Mouse (Mus musculus) neural tube, embryonic 12.5 days (tissue): ENCODE data around the gene Uri1. TPM values are rescaled to one million over a fixed set of nuclear protein-coding genes. Genes with fewer than 3 reads are reported as not detected.

Source experiments
- ATAC-seq: fragments of 200-750 bp; cut with Nextera tagmentation; 2 replicates; pipeline ENCODE4 v1.8.0; 2017; ENCODE audit warnings: low read depth, mild to moderate bottlenecking, moderate TSS enrichment, moderate library complexity; ENCODE audit not compliant: low FRiP score
- H3K27ac ChIP-seq: fragments of 300-500 bp; sonication (generic); 2 replicates; pipeline ENCODE4 v1.5.1; 2016
- H3K27me3 ChIP-seq: fragments of 300-500 bp; sonication (generic); replicated peaks from 2 replicates; pipeline ENCODE4 v1.6.1; 2016; ENCODE audit warnings: mild to moderate bottlenecking
- H3K36me3 ChIP-seq: fragments of 300-500 bp; sonication (generic); 2 replicates; pipeline ENCODE4 v1.6.1; 2016; ENCODE audit warnings: mild to moderate bottlenecking
- H3K4me1 ChIP-seq: fragments of 300-500 bp; sonication (generic); 2 replicates; pipeline ENCODE4 v1.6.1; 2016
- H3K4me2 ChIP-seq: fragments of 300-500 bp; sonication (generic); replicated peaks from 2 replicates; pipeline ENCODE4 v1.6.1; 2016; ENCODE audit warnings: mild to moderate bottlenecking
- H3K4me3 ChIP-seq: fragments of 300-500 bp; sonication (generic); 2 replicates; pipeline ENCODE4 v1.5.1; 2016
- H3K9ac ChIP-seq: fragments of 300-500 bp; sonication (generic); 2 replicates; pipeline ENCODE4 v1.6.1; 2016; ENCODE audit warnings: mild to moderate bottlenecking
- H3K9me3 ChIP-seq: fragments of 300-500 bp; sonication (generic); 2 replicates; pipeline ENCODE4 v1.6.1; 2016; ENCODE audit warnings: mild to moderate bottlenecking
- WGBS: fragments of 180-500 bp; shearing (Covaris S2); methylation state at CpG from one replicate; pipeline ENCODE4 v1.1.7; 2016; 5-methylcytosine and 5-hydroxymethylcytosine counted together
- polyA plus RNA-seq: library from polyadenylated mRNA; unstranded; fragments of >200 nt; fragmentation: Nextera tagmentation; extraction: Ambion mirVana; gene quantifications from 2 replicates; pipeline ENCODE4 v1.2.1, GENCODE M21; 2016

Uri1 gene
- polyA plus RNA-seq, 1 experiment from 2014 or later: 45.5 TPM

DNA sequence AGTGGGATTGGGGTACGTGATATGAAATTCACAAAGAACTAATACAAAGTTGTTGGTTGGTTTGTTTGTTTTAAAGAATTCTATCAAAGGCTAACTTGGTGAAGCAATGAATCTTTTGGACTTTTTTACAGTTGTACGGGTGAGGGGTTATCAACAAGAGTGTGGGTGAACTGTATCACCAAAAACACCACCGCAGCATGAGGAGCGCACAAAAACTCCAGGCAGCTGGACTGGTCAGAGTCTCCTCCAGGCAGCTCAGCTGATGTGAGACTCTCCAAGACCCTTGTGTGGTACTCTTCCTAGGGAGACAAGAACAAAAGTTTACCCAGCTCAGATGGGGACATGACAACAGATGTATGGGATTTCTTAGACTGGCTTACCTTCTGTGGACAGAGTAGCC is 7.8 kb upstream of the Uri1 start:
- WGBS: 96% methylated on average over 4 of the region's 4 CpGs
- no peaks in the 10 kb centered on the region for H3K4me1 ChIP-seq
- H3K4me2 ChIP-seq: no peak overlapping the region
- no peaks in the 10 kb centered on the region for H3K27me3 ChIP-seq
- no peak overlapping the region for H3K27ac ChIP-seq
- H3K36me3 ChIP-seq: no peaks in the 10 kb centered on the region
- no peak overlapping the region for H3K4me3 ChIP-seq
- no peak overlapping the region for H3K9ac ChIP-seq
- no peak for ATAC-seq
- H3K9me3 ChIP-seq: no peaks in the 10 kb centered on the region

DNA sequence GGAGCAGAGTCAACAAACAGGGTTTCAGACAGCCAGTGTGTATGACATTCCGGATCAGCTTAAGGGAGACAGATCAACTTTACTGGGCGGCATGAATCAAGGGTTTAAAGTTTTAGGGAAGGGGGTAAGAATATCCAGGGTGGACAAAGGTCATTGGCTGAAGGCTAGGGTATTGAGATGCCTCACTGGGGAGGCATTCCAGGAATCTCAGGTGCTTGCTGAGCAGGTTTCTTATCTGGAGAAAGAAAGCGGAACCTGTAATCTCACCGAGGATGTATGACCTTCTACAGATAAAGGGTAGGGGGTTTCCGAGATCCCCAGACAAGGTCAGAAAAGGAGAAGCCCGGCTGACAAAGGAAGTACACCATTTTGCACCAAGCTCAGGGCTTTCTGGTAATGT is 7.3 kb upstream of the Uri1 start:
- Histone ChIP-seq H3K4me1 (no peaks in the 10 kb centered on the region), H3K27ac (no peak overlapping the region), H3K4me2 (no peak overlapping the region), H3K9me3 (no peaks in the 10 kb centered on the region), H3K4me3 (no peak overlapping the region), H3K9ac (no peak overlapping the region), H3K27me3 (no peaks in the 10 kb centered on the region), H3K36me3 (no peaks in the 10 kb centered on the region)
- ATAC-seq: no peak
- WGBS: 62% methylated on average over 6 of the region's 6 CpGs

DNA sequence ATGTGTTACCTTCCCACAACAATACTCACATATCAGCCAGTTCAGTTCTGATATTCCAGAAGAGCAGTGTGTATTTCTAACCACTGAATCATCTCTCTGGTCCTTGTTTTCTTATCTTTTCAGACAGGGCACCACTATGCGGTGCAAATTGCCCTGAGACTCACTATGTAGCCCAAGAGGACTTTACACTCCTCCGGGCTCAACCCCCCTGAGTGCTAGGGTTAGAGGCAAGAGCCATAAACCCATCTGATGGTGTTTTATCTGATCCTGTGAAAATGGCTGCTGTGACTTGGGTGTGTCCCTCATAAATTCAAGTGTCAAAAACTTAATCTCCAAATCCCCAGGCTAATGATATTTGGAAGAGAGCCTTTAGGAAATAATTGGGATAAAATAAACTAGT is 6.6 kb upstream of the Uri1 start:
- no peak overlapping the region for H3K9ac ChIP-seq
- no peak overlapping the region for H3K27ac ChIP-seq
- no peaks in the 10 kb centered on the region for H3K9me3 ChIP-seq
- no peak for ATAC-seq
- no peak overlapping the region for H3K4me2 ChIP-seq
- 21% methylated on average over 2 of the region's 2 CpGs for WGBS
- no peaks in the 10 kb centered on the region for H3K4me1 ChIP-seq
- H3K36me3 ChIP-seq: no peaks in the 10 kb centered on the region
- H3K4me3 ChIP-seq: no peak overlapping the region
- H3K27me3 ChIP-seq: no peaks in the 10 kb centered on the region

DNA sequence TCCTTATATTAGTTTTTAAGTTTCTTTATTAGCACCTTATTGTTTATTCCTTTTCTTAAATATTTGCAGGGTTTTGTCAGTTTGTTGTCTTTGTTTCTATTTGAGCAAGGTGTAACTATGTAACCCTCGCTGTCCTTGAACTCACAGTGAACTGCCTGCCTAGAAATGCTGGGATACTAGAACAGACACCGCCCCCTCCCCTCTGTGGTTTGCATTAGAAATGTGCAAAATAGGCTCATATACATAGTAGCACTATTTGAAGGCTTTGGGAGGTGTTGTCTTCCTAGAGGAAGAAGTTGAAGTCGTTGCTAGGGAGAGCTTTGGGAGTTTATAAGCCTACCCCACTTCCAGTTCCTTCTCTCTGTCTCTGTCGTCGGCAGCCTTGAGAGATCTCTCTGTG is 5.7 kb upstream of the Uri1 start:
- Histone ChIP-seq H3K4me2 (no peak overlapping the region), H3K9ac (no peak overlapping the region), H3K4me1 (no peaks in the 10 kb centered on the region), H3K36me3 (no peaks in the 10 kb centered on the region), H3K27me3 (no peaks in the 10 kb centered on the region), H3K4me3 (no peak overlapping the region), H3K9me3 (no peaks in the 10 kb centered on the region), H3K27ac (no peak overlapping the region)
- 54% methylated on average over 5 of the region's 5 CpGs for WGBS
- no peak for ATAC-seq

DNA sequence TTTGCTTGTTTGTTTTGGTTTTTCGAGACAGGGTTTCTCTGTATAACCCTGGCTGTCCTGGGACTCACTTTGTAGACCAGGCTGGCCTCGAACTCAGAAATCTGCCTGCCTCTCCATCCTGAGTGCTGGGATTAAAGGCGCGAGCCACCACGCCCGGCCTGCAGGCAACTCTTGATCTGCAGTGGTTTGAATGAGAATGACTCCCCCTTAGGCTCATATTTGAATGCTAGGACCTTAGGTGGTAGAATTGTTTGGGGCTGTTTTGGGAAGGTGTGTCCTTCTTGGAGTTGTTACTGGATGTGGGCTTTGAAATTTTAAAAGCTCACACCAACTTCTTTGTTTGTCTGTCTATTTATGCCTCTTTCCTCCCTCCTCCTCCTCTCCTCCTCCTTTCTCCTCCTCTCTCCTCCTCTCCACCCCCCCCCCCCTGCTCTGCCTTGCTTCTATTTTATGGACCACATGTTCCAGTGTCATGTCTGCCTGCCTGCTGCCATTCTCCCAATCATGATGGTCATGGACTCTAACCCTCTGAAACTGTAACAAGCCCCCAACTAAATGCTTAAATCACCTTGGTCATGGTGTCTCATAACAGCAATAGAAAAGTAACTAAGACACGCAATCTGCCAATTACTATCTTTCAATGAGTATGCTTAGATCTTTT is 4.7 kb upstream of the Uri1 start:
- 79% methylated on average over 7 of the region's 7 CpGs for WGBS

DNA sequence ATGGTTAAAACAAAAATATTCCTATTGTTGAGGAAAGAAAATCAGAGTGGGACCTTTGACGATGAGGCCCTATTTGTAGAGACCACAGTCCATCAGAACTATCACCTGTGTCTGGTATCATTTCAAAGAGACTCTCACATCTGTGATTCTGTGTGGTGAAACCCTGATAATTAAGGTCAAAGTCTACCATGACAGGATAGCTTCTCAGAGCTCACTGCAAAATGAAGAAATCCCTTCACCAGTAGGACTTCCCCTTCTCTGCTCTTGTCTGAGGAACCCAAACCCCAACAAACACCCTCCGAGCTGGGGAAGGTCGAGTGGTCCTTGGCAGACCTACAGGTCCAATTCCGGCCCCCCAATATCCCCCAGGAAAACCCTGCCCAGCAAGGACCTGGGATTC is 1.5 kb upstream of the Uri1 start:
- H3K4me2 ChIP-seq: no peak overlapping the region
- no peaks in the 10 kb centered on the region for H3K9me3 ChIP-seq
- H3K27me3 ChIP-seq: no peaks in the 10 kb centered on the region
- H3K4me1 ChIP-seq: no peaks in the 10 kb centered on the region
- H3K36me3 ChIP-seq: no peaks in the 10 kb centered on the region
- H3K9ac ChIP-seq: no peak overlapping the region
- H3K4me3 ChIP-seq: no peak overlapping the region
- WGBS: 91% methylated on average over 4 of the region's 4 CpGs
- no peak overlapping the region for H3K27ac ChIP-seq
- ATAC-seq: no peak

More for the DNA sequence above, 4.7 kb upstream of the Uri1 start:
- ATAC-seq: no peak
- Histone ChIP-seq H3K27ac (no peak overlapping the region), H3K36me3 (no peaks in the 10 kb centered on the region), H3K9ac (no peak overlapping the region), H3K4me1 (no peaks in the 10 kb centered on the region), H3K4me2 (no peak overlapping the region), H3K4me3 (no peak overlapping the region), H3K9me3 (no peaks in the 10 kb centered on the region), H3K27me3 (no peaks in the 10 kb centered on the region)

DNA sequence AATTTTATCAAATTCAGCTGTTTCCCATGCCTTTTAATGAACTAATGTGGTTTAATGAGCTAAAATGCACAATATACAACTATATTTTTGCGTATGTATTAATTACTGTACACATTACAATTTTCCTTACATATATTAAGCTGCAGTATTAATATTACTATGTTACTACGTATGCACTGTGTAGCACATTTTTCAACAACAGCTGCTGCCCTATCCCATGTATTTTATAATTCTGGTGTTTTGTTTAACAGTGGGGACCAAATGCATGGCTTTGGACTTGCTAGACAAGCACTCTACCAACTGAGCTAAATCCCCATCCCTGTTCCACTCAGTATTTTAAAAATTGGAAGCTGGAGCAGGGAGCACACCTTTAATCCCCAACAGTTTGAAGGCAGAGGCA is 3.6 kb downstream of the Uri1 start:
- Histone ChIP-seq H3K9me3 (no peaks in the 10 kb centered on the region), H3K27ac (no peak overlapping the region), H3K4me3 (peak overlapping the region; percentile 93), H3K27me3 (no peaks in the 10 kb centered on the region), H3K4me2 (peak overlapping the region; percentile 80), H3K4me1 (no peaks in the 10 kb centered on the region; the same call in 1 of the 2 replicates), H3K9ac (0 out of 2 replicates have a peak overlapping the region, but pooled peaks have one; percentile 80), H3K36me3 (no peaks in the 10 kb centered on the region)
- ATAC-seq: peak; percentile 52
- 42% methylated on average over 2 of the region's 2 CpGs for WGBS

DNA sequence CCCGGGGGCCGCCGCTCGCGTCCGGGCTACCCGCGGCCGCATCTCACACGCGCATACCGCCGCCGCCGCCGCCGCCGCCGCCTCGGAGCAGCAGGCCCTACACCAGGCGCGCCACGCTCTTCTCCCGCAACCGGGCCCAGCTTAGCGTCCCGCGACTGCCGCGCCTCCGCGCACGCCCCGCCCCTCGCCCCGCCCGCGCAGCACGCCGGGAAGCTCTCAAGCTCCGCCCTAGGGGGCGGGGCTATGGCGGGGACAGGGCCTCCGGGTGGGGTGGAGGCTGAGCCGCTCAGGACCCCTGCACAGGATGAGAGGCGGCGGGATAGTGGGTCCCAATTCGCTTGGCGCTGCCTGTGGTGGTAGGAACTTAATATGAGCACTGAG is 4.0 kb downstream of the Uri1 start:
- H3K4me1 ChIP-seq: no peaks in the 10 kb centered on the region; the same call in 1 of the 2 replicates
- H3K27ac ChIP-seq: peak overlapping the region; percentile 80
- peak overlapping the region; percentile 93 for H3K4me3 ChIP-seq
- no peaks in the 10 kb centered on the region for H3K9me3 ChIP-seq
- ATAC-seq: peak; percentile 95
- peak overlapping the region; percentile 80 for H3K4me2 ChIP-seq
- no peaks in the 10 kb centered on the region for H3K27me3 ChIP-seq
- 1% methylated on average over 49 of the region's 49 CpGs for WGBS
- H3K36me3 ChIP-seq: no peaks in the 10 kb centered on the region
- peak overlapping the region; percentile 80 for H3K9ac ChIP-seq

DNA sequence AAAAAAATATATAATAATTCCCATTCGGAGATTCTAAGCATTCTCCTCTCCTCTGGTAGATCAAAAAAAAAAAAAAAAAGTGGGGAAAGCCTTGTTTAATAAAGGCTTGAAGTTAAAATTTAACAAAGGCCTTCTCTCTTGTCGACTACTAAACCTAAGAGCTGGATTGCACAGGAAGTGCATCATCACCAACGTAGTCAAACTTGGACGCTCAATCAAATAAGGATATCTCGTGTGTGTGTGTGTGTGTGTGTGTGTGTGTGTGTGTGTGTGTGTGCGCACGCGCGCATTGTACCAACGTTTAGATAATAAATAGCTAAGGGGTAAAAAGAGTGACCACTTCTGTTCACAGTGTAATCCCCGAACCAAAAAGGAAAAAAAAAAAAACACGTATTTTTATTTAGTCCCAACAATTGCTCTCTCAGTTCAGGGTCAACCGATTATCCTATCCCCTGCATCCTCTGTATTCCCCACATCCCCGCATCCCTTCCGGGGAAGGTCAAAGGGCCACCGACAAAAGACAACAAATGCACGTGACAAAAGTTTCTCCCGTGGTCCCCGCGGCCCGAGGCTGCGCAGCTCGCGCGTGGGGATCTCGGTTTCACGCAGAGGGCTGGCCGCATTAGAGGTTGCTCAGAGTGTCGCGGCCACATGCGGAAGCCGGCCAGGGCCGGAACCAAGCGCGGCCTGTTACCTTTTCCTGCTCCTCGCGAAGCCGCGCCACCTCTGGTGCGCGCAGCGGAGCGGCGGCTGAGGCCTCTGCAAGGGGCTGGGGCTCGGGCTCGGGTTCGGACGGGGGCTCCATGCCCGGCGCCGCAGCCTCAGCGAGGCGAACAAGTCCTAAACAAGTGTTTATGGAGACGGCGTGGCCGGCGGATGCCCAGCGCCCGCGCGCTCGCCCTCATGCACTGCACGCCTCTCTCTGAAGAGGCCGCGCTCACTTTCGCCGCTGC is 4.7 kb downstream of the Uri1 start:
- H3K4me1 ChIP-seq: no peaks in the 10 kb centered on the region; the same call in 1 of the 2 replicates
- ATAC-seq: peak; percentile 82
- H3K36me3 ChIP-seq: no peaks in the 10 kb centered on the region
- no peaks in the 10 kb centered on the region for H3K27me3 ChIP-seq
- WGBS: 1% methylated on average over 67 of the region's 67 CpGs
- peak overlapping the region; percentile 80 for H3K9ac ChIP-seq
- peak overlapping the region; percentile 80 for H3K27ac ChIP-seq
- H3K4me2 ChIP-seq: peak overlapping the region; percentile 80
- H3K4me3 ChIP-seq: peak overlapping the region; percentile 93
- H3K9me3 ChIP-seq: no peaks in the 10 kb centered on the region

DNA sequence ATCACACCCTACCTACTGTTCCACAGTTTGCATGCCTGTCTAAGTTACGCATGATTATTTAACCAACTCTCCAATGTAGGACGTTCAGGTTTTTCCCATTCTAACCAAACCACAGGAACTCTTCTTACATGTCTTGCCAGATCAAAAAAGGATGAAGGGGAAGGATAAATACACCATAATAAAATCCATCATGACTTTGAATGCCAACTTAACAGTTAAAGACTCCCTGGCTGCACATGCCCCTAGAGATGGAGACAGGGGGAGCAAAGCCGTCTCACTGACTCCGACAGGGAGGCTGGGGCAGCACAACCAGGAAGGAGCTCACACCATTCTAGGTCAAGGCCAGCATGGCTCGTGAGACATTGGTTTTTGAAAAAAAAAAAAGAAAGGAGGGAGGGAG is 8.0 kb downstream of the Uri1 start:
- Histone ChIP-seq H3K4me1 (no peaks in the 10 kb centered on the region; the same call in 1 of the 2 replicates), H3K4me3 (no peak overlapping the region), H3K36me3 (no peaks in the 10 kb centered on the region), H3K9me3 (no peaks in the 10 kb centered on the region), H3K9ac (no peak overlapping the region), H3K27ac (no peak overlapping the region), H3K4me2 (no peak overlapping the region), H3K27me3 (no peaks in the 10 kb centered on the region)
- WGBS: 65% methylated on average over 5 of the region's 5 CpGs
- ATAC-seq: no peak

DNA sequence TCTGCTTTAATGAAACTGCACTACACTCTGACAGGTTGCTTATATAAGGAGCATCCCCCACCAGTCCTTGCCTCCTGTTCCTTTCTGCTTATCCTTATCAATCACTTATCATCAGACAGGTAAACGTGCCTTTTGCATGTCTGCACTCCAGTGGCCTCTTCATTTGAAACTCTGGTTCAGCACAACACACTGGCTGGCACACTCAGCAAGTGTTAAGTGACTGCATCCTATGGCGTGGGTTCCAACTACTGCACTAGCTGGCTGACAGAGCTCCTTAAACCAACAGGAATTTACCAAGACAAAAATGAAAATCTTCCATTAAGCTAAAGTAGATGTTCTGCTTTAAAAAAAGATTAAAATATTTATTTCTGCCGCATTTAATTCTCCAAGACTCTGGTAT is 9.4 kb downstream of the Uri1 start:
- H3K4me2 ChIP-seq: no peak overlapping the region
- no peak overlapping the region for H3K4me3 ChIP-seq
- no peaks in the 10 kb centered on the region for H3K9me3 ChIP-seq
- H3K4me1 ChIP-seq: no peaks in the 10 kb centered on the region
- ATAC-seq: no peak
- H3K36me3 ChIP-seq: no peaks in the 10 kb centered on the region
- no peak overlapping the region for H3K27ac ChIP-seq
- H3K9ac ChIP-seq: no peak overlapping the region
- WGBS: 83% methylated on average over 3 of the region's 3 CpGs
- no peaks in the 10 kb centered on the region for H3K27me3 ChIP-seq

DNA sequence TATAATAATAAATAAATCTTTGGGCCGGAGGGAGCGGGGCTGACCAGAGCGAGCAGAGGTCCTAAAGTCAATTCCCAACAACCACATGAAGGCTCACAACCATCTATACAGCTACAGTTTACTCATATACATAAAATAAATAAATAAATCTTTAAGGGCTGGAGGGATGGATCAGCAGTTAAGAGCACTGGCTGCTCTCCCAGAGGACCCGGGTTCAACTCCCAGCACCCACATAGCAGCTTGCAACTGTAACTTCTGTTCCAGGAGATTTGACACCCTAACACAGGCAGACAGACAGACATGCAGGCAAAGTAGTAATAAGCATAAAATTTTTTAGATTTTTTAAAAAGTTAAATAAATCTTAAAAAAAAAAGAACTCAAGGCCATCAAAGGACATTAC is 10.5 kb downstream of the Uri1 start:
- H3K9me3 ChIP-seq: no peaks in the 10 kb centered on the region
- no peaks in the 10 kb centered on the region for H3K36me3 ChIP-seq
- H3K4me2 ChIP-seq: no peak overlapping the region
- H3K27ac ChIP-seq: no peak overlapping the region
- no peak overlapping the region for H3K9ac ChIP-seq
- WGBS: 97% methylated on average over 4 of the region's 4 CpGs
- no peak overlapping the region for H3K4me3 ChIP-seq
- H3K27me3 ChIP-seq: no peaks in the 10 kb centered on the region
- H3K4me1 ChIP-seq: no peaks in the 10 kb centered on the region
- no peak for ATAC-seq
